Mouse (Mus musculus) stomach, postnatal 0 days (tissue): Measurements from ENCODE around the gene Hoxb3.

ENCODE experiments used
- CTCF ChIP-seq: IDR thresholded peaks from 2 replicates; pipeline ENCODE4 v1.5.1; 2016; ENCODE audit warnings: antibody characterized with exemption, low read depth, mild to moderate bottlenecking, moderate library complexity
- EP300 ChIP-seq: optimal IDR thresholded peaks from 2 replicates; pipeline ENCODE3; 2016; ENCODE audit warnings: antibody characterized with exemption

DNA sequence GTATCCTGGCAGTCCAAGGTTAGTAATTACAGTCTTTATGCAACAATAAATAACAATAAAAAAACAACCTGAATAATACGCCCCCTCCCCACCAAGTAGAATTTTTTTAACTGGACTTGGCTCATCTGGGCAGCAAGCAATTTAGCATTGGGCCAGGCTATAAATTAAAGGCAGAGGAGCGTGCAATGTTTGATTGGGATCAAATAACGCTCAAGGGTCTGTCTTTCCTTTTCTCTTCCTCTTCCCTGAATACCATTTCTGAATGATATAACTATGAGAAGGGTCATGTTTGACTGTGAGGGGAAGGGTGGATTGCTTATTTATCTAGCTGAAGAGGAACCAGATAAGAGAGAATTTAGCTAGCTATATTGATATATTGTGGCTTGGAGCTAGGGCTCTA, 25.9 kb downstream of the Hoxb3 start:
- no peak for TF ChIP-seq CTCF
- TF ChIP-seq EP300, result no peak
